Mouse (Mus musculus) CH12.LX (cell line): Measurements from ENCODE around the gene Polr3c. TPM values are rescaled to one million over a fixed set of nuclear protein-coding genes. Genes with fewer than 3 reads are reported as not detected.
A peak's percentile ranks its signal among the peaks of the same experiment; 100 is the strongest.

Source experiments
- DNase-seq: peaks from one replicate; pipeline ENCODE4 v3.0.0-alpha.2; 2013; ENCODE audit errors: extremely low read depth
- H3K27ac ChIP-seq: 2 replicates; pipeline ENCODE4 v1.5.1; 2012; ENCODE audit warnings: low read depth, mild to moderate bottlenecking, control low read depth, moderate library complexity; ENCODE audit not compliant: insufficient read depth
- H3K27me3 ChIP-seq: replicated peaks from 2 replicates; pipeline ENCODE3; 2012; ENCODE audit warnings: inconsistent platforms
- H3K36me3 ChIP-seq, 2 experiments: replicated peaks in 1 of 2; 2 replicates each; pipeline versions ENCODE3 to v1.6.1; 2012; ENCODE audit warnings: inconsistent platforms in 1 of 2, low read length in 1 of 2, mild to moderate bottlenecking in 1 of 2, mixed read lengths in 1 of 2, moderate library complexity in 1 of 2; ENCODE audit not compliant: control insufficient read depth in 1 of 2, insufficient read depth in 1 of 2
- H3K4me1 ChIP-seq, 2 experiments: 2 replicates each; pipeline ENCODE4 v1.6.1; 2012; ENCODE audit warnings: inconsistent platforms in 1 of 2, moderate library complexity in 1 of 2; ENCODE audit not compliant: insufficient read depth in 2 of 2, control insufficient read depth in 1 of 2
- H3K4me2 ChIP-seq: 2 replicates; pipeline ENCODE4 v1.6.1; 2012; ENCODE audit warnings: low read depth, mild to moderate bottlenecking, control low read depth; ENCODE audit not compliant: poor library complexity, insufficient read depth, severe bottlenecking
- H3K4me3 ChIP-seq, 3 experiments: fragments of 150-350 bp in 1 of 3; sonication (generic) in 1 of 3; replicated peaks in 1 of 3; 2 replicates each; pipeline versions ENCODE3 to v1.5.1; 2011 to 2012; ENCODE audit warnings: low read depth in 2 of 3, low read length in 2 of 3, mild to moderate bottlenecking in 2 of 3, moderate library complexity in 2 of 3, control low read depth in 1 of 3, improper control_type of control experiment in 1 of 3, inconsistent platforms in 1 of 3, mixed read lengths in 1 of 3; ENCODE audit not compliant: poor library complexity in 1 of 3
- H3K79me2 ChIP-seq: replicated peaks from 2 replicates; pipeline ENCODE4 v1.6.1; 2012; ENCODE audit warnings: mild to moderate bottlenecking, moderate library complexity; ENCODE audit not compliant: control insufficient read depth, poor library complexity, insufficient read depth, severe bottlenecking; ENCODE audit errors: extremely low read depth
- H3K9ac ChIP-seq: 2 replicates; pipeline ENCODE4 v1.6.1; 2012; ENCODE audit warnings: low read depth, mild to moderate bottlenecking, control low read depth, moderate library complexity; ENCODE audit not compliant: insufficient read depth
- H3K9me3 ChIP-seq: replicated peaks from 2 replicates; pipeline ENCODE3; 2012; ENCODE audit warnings: low read length, inconsistent platforms, mixed read lengths
- BHLHE40 ChIP-seq: IDR thresholded peaks from 2 replicates; pipeline ENCODE4 v1.6.1; 2011; ENCODE audit warnings: mild to moderate bottlenecking, low read depth, low read length, improper control_type of control experiment
- CHD1 ChIP-seq: IDR thresholded peaks from 2 replicates; pipeline ENCODE4 v1.6.1; 2012; ENCODE audit warnings: low read depth, low read length, improper control_type of control experiment, inconsistent platforms
- CHD2 ChIP-seq: IDR thresholded peaks from 2 replicates; pipeline ENCODE4 v1.6.1; 2011; ENCODE audit warnings: low read length, improper control_type of control experiment
- CTCF ChIP-seq, 2 experiments: IDR thresholded peaks in 1 of 2; conservative IDR thresholded peaks in 1 of 2; 2 replicates each; pipeline ENCODE4 v1.5.1; 2011 to 2012; ENCODE audit warnings: low read depth in 2 of 2, low read length in 2 of 2, improper control_type of control experiment in 1 of 2, inconsistent platforms in 1 of 2, mild to moderate bottlenecking in 1 of 2, moderate library complexity in 1 of 2
- EP300 ChIP-seq: IDR thresholded peaks from 2 replicates; pipeline ENCODE4 v1.6.1; 2011; ENCODE audit warnings: low read length, improper control_type of control experiment
- MAFK ChIP-seq: IDR thresholded peaks from 2 replicates; pipeline ENCODE4 v1.6.1; 2011; ENCODE audit warnings: low read length, improper control_type of control experiment; ENCODE audit not compliant: insufficient replicate concordance
- MAX ChIP-seq: IDR thresholded peaks from 2 replicates; pipeline ENCODE4 v1.6.1; 2011; ENCODE audit warnings: low read length, improper control_type of control experiment
- MXI1 ChIP-seq: IDR thresholded peaks from 2 replicates; pipeline ENCODE4 v1.6.1; 2011; ENCODE audit warnings: mild to moderate bottlenecking, low read depth, low read length, improper control_type of control experiment
- POLR2AphosphoS2 ChIP-seq: IDR thresholded peaks from 2 replicates; pipeline ENCODE4 v1.6.1; 2011; ENCODE audit warnings: low read depth, low read length, improper control_type of control experiment
- RCOR1 ChIP-seq: conservative IDR thresholded peaks from 2 replicates; pipeline ENCODE4 v1.6.1; 2012; ENCODE audit warnings: low read depth, mild to moderate bottlenecking, inconsistent platforms, low read length, improper control_type of control experiment
- SIN3A ChIP-seq: IDR thresholded peaks from 2 replicates; pipeline ENCODE4 v1.6.1; 2012; ENCODE audit warnings: low read length, improper control_type of control experiment, inconsistent platforms
- UBTF ChIP-seq: IDR thresholded peaks from 2 replicates; pipeline ENCODE4 v1.6.1; 2012; ENCODE audit warnings: low read depth, mild to moderate bottlenecking, inconsistent platforms, low read length, improper control_type of control experiment, moderate library complexity
- ZC3H11A ChIP-seq: IDR thresholded peaks from 2 replicates; pipeline ENCODE4 v1.6.1; 2012; ENCODE audit warnings: low read depth, mild to moderate bottlenecking, inconsistent platforms, low read length, improper control_type of control experiment
- ZKSCAN1 ChIP-seq: IDR thresholded peaks from 2 replicates; pipeline ENCODE4 v1.6.1; 2012; ENCODE audit warnings: low read depth, inconsistent platforms, low read length, improper control_type of control experiment, borderline replicate concordance
- dilution Hi-C: fragments of 300-500 bp; cut with MboI; formaldehyde crosslinking; loops from 2 replicates; pipeline ENCODE4 v1.14.3; 2020; ENCODE audit warnings: low sequenced_read_pairs; ENCODE audit not compliant: extremely low pct_unique_long_range_greater_than_20kb, extremely low pct_ligation_motif_present
- in situ Hi-C: fragments of 300-500 bp; cut with MboI; formaldehyde crosslinking; loops from 3 replicates; pipeline ENCODE4 v1.14.3; 2019; ENCODE audit warnings: low sequenced_read_pairs, low pct_ligation_motif_present, low pct_unique_long_range_greater_than_20kb, mixed read lengths
- polyA plus RNA-seq: library from polyadenylated mRNA; unstranded; fragments of >175 nt; gene quantifications from 2 replicates; pipeline ENCODE4 v1.2.1, GENCODE M21; 2012; ENCODE audit warnings: low read depth; ENCODE audit not compliant: insufficient read length
- total RNA-seq, 2 experiments: library from RNA; depleted of rRNA; stranded (reverse); fragments of 300-350 nt in 1 of 2; fragments of >200 nt in 1 of 2; gene quantifications; 2 replicates each; pipeline ENCODE4 v1.2.3; 2012 to 2014

The Polr3c gene
- total and polyA plus RNA-seq, 3 experiments = 18.1 to 78.3 (median 34.5) TPM

GRCm38 (mm10) chr3:96728634-96729402 is 1.4 kb upstream of the Polr3c start:
- Histone ChIP-seq H3K4me1 (peaks cover 7 to 45% of the 10 kb centered on the region in 2 experiments), H3K79me2 (peaks cover 62% of the 10 kb centered on the region), H3K27me3 (no peaks in the 10 kb centered on the region), H3K36me3 (peaks cover 5 to 25% of the 10 kb centered on the region in 2 experiments), H3K9ac (peak overlapping the region; percentile 98), H3K4me2 (peak overlapping the region; percentile 99), H3K27ac (no peak overlapping the region), H3K4me3 (peak overlapping the region; percentile 82 to 96 (median 91)), H3K9me3 (no peaks in the 10 kb centered on the region)
- TF ChIP-seq MXI1 = peak; percentile 51; the same call in 1 of the 2 replicates
- no peak for TF ChIP-seq MAFK
- no peak for TF ChIP-seq CHD1
- TF ChIP-seq ZKSCAN1 = no peak
- no peak for DNase-seq
- in situ Hi-C loops = no loop called here
- dilution Hi-C loops = no loop called here

DNA sequence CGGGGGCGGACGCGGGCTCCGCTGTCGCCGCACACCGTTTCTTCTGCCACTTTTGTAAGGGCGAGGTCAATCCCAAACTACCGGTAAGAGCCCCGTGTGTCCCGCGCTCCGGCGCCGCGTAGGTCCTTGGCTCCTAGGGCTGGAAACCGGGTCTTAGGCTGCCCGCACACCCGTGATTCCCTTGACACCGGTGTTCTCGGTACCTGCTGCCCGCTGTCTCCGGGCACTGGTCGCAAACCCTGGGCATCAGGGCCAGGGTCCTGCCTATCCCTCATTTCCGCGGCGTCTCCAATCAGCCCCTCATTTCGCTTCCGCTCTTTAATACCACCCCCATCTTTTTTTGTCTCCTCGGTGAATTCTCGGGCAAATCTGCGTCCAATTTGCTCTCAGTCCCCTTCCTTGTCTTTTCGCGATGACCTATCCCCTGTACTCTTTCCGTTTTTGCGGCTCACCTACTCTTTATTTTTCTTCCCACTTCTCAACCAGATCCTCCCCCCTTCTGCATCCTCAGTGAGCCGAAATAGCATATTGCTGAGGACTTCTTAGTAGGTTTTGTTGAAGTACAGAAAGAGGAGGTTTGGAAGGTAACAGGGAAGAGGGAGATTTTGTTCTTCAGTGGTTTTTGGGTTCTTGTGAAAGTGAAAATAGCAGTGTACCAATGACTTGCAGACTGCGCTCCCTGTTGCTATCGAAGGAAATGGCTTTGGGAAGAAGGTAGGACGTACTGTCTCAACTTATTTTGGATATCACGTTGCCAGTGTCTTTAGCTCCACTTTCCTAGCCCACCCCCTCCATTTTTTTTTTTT is 603 bp upstream of the Polr3c start:
- Histone ChIP-seq H3K27ac (peak overlapping the region; percentile 74), H3K9ac (peak overlapping the region; percentile 98), H3K27me3 (no peaks in the 10 kb centered on the region), H3K79me2 (peaks cover 62% of the 10 kb centered on the region), H3K4me3 (peak overlapping the region; percentile 82 to 96 (median 91)), H3K9me3 (no peaks in the 10 kb centered on the region), H3K4me2 (peak overlapping the region; percentile 99), H3K4me1 (peaks cover 7 to 44% of the 10 kb centered on the region in 2 experiments), H3K36me3 (peaks cover 13 to 33% of the 10 kb centered on the region in 2 experiments)
- peak; percentile 42 for DNase-seq
- in situ Hi-C loops (no loop called here), dilution Hi-C loops (no loop called here)
- TF ChIP-seq SIN3A (peak; percentile 8; the same call in 1 of the 2 replicates), CHD2 (no peak; the same call in 1 of the 2 replicates), MAX (no peak), RCOR1 (no peak), UBTF (peak; percentile 52; the same call in 1 of the 2 replicates), EP300 (0 out of 2 replicates have a peak, but pooled peaks have one; percentile 1)

- no peaks in the 10 kb centered on the region for H3K9me3 ChIP-seq
- no peak overlapping the region for H3K4me3 ChIP-seq
- peaks cover 72 to 91% of the 10 kb centered on the region in 2 experiments for H3K36me3 ChIP-seq
- no peak overlapping the region for H3K4me2 ChIP-seq
- H3K27ac ChIP-seq = no peak overlapping the region
- in situ Hi-C loops = no loop called here
- TF ChIP-seq BHLHE40 (no peak), ZC3H11A (no peak), POLR2AphosphoS2 (no peak), CTCF (conservative IDR thresholded peaks at IDR 0.05 in 1 of 2, IDR thresholded peaks at IDR 0.05 in 1 of 2; ENCODE audit: low read depth in 2 of 2, low read length in 2 of 2) (peak in 1 of 2 experiments; percentile 40; a peak in 2 of 4 replicates), EP300 (no peak)
- TF ChIP-seq, all 38 proteins: peak for 1
- Histone ChIP-seq H3K79me2 (no peaks in the 10 kb centered on the region), H3K27me3 (no peaks in the 10 kb centered on the region), H3K4me1 (no peaks in the 10 kb centered on the region), H3K9ac (no peak overlapping the region)
- DNase-seq = peak; percentile 44
- dilution Hi-C loops = no loop called here
Measured at GRCm38 (mm10) chr3:96719173-96719572, 8.3 kb downstream of the Polr3c start.
